Mouse (Mus musculus): Measurements from ENCODE around the gene Tmem129. TPM values are rescaled to one million over a fixed set of nuclear protein-coding genes. Genes with fewer than 3 reads are reported as not detected.

Gene Tmem129
- total RNA-seq, 1 experiment = 15.0 TPM

GRCm38 (mm10) chr5:33658664-33659050, 441 bp upstream of the Tmem129 start:
- Histone ChIP-seq H3K4me1 (ENCODE audit: control insufficient read depth in 2 of 2, insufficient read depth in 2 of 2, low read length in 2 of 2, poor library complexity in 1 of 2) (peaks cover 0 to 2% of the 10 kb centered on the region in 2 experiments; a peak in 1 of 4 replicates), H3K27ac (ENCODE audit: insufficient read depth, low read depth, low read length, poor library complexity, severe bottlenecking) (peak overlapping the region; percentile 70), H3K9me3 (ENCODE audit: control insufficient read depth, insufficient read depth, low read depth, low read length) (no peaks in the 10 kb centered on the region), H3K36me3 (ENCODE audit: control insufficient read depth, insufficient read depth, low read length, poor library complexity, severe bottlenecking) (peaks cover 15% of the 10 kb centered on the region), H3K9ac (ENCODE audit: insufficient read depth, low read depth, low read length, poor library complexity, severe bottlenecking) (peak overlapping the region; percentile 95), H3K4me3 (ENCODE audit: insufficient read depth in 1 of 2, low read depth in 1 of 2, low read length in 2 of 2, poor library complexity in 1 of 2, severe bottlenecking in 1 of 2) (peak overlapping the region; percentile 77 to 79)
- in situ Hi-C loops (cut with MboI; ENCODE audit: low sequenced_read_pairs in 2 of 2, unreplicated experiment in 2 of 2) = no loop called here
- TF ChIP-seq CHD2 (IDR thresholded peaks at IDR 0.05; ENCODE audit: low read depth, low read length) (no peak), ZNF384 (IDR thresholded peaks at IDR 0.05; ENCODE audit: low read depth, low read length) (no peak), ZC3H11A (IDR thresholded peaks at IDR 0.05; ENCODE audit: borderline replicate concordance, low read depth, low read length) (no peak), MAFK (IDR thresholded peaks at IDR 0.05; ENCODE audit: insufficient read depth, low read depth, low read length) (no peak), HCFC1 (IDR thresholded peaks at IDR 0.05; ENCODE audit: borderline replicate concordance, insufficient read depth, low read length) (no peak)
- no peak for DNase-seq (ENCODE audit: low read depth, low spot score)

DNA sequence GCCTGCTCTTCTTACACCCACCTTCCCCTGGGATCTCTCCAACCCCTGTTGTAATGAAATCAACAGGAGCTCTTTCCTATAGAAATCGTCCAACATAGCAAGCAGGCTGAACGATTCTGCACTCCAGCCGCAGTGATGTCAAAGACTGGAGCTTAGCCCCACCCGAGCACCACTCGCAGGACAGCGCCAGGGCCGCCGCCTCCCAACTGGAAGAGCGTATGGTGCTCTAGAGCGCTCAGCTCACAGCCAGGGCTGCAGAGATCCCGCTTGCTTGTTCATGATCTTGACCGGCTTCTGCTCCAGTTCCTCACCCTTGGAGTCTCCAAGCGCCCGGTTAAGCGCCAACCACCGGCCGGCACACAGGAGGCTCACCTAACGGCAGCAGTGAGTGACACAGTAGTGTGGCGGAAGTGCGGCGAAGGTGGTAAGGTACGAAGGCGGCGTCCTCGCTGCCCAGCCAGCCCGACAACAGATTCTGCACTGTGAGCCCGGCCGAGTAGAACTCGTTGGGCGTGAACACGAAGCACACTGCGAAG, 897 bp downstream of the Tmem129 start:
- in situ Hi-C loops (cut with MboI; ENCODE audit: low sequenced_read_pairs in 2 of 2, unreplicated experiment in 2 of 2) = no loop called here
- Histone ChIP-seq H3K4me1 (ENCODE audit: control insufficient read depth in 2 of 2, insufficient read depth in 2 of 2, low read length in 2 of 2, poor library complexity in 1 of 2) (peaks cover 0 to 2% of the 10 kb centered on the region in 2 experiments; a peak in 1 of 4 replicates), H3K9ac (ENCODE audit: insufficient read depth, low read depth, low read length, poor library complexity, severe bottlenecking) (peak overlapping the region; percentile 73), H3K27ac (ENCODE audit: insufficient read depth, low read depth, low read length, poor library complexity, severe bottlenecking) (no peak overlapping the region), H3K9me3 (ENCODE audit: control insufficient read depth, insufficient read depth, low read depth, low read length) (no peaks in the 10 kb centered on the region), H3K4me3 (ENCODE audit: insufficient read depth in 1 of 2, low read depth in 1 of 2, low read length in 2 of 2, poor library complexity in 1 of 2, severe bottlenecking in 1 of 2) (peak overlapping the region; percentile 77 to 79), H3K36me3 (ENCODE audit: control insufficient read depth, insufficient read depth, low read length, poor library complexity, severe bottlenecking) (peaks cover 12% of the 10 kb centered on the region)
- TF ChIP-seq ZC3H11A (IDR thresholded peaks at IDR 0.05; ENCODE audit: borderline replicate concordance, low read depth, low read length) = no peak
- TF ChIP-seq CHD2 (IDR thresholded peaks at IDR 0.05; ENCODE audit: low read depth, low read length) = no peak
- TF ChIP-seq ZNF384 (IDR thresholded peaks at IDR 0.05; ENCODE audit: low read depth, low read length) = no peak
- no peak for TF ChIP-seq HCFC1 (IDR thresholded peaks at IDR 0.05; ENCODE audit: borderline replicate concordance, insufficient read depth, low read length)
- no peak for TF ChIP-seq MAFK (IDR thresholded peaks at IDR 0.05; ENCODE audit: insufficient read depth, low read depth, low read length)
- DNase-seq (ENCODE audit: low read depth, low spot score) = no peak

GRCm38 (mm10) chr5:33656739-33657138, 1.5 kb downstream of the Tmem129 start:
- TF ChIP-seq CHD2 (IDR thresholded peaks at IDR 0.05; ENCODE audit: low read depth, low read length) = no peak
- no peak for TF ChIP-seq ZC3H11A (IDR thresholded peaks at IDR 0.05; ENCODE audit: borderline replicate concordance, low read depth, low read length)
- Histone ChIP-seq H3K9me3 (ENCODE audit: control insufficient read depth, insufficient read depth, low read depth, low read length) (no peaks in the 10 kb centered on the region), H3K27ac (ENCODE audit: insufficient read depth, low read depth, low read length, poor library complexity, severe bottlenecking) (no peak overlapping the region), H3K9ac (ENCODE audit: insufficient read depth, low read depth, low read length, poor library complexity, severe bottlenecking) (peak overlapping the region; percentile 73), H3K4me1 (ENCODE audit: control insufficient read depth in 2 of 2, insufficient read depth in 2 of 2, low read length in 2 of 2, poor library complexity in 1 of 2) (peaks cover 0 to 2% of the 10 kb centered on the region in 2 experiments; a peak in 1 of 4 replicates), H3K4me3 (ENCODE audit: insufficient read depth in 1 of 2, low read depth in 1 of 2, low read length in 2 of 2, poor library complexity in 1 of 2, severe bottlenecking in 1 of 2) (peak overlapping the region; percentile 77 to 79), H3K36me3 (ENCODE audit: control insufficient read depth, insufficient read depth, low read length, poor library complexity, severe bottlenecking) (peaks cover 11% of the 10 kb centered on the region)
- in situ Hi-C loops (cut with MboI; ENCODE audit: low sequenced_read_pairs in 2 of 2, unreplicated experiment in 2 of 2) = no loop called here
- no peak for DNase-seq (ENCODE audit: low read depth, low spot score)

DNA sequence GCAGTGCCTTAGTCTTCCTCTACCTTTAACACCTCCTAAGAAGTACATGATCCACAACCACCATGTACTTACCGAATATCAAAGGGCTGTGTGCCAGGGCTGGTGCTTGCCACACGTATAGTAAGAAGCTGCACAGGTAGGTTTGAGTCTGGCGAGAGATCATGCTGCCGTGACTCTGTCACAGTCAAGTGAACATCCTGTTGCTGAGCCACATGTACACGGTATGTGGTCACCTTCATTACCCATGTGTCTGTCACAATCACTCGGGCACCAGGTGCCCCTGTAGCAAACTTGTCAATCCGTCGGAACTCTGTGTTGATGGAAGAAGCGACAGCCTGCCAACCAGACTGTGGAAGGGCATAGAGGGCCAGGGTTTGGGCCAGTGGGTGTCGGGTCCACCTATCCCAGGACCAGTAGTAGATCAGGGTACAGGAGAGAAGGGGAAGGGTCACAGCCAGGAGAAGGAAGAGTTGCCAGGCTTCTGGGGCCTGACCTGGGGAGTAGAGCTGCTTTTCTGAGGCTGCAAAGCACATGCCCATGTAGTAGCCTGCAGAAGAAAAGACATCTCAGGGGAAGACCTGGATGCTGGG, 2.9 kb downstream of the Tmem129 start:
- in situ Hi-C loops (cut with MboI; ENCODE audit: low sequenced_read_pairs in 2 of 2, unreplicated experiment in 2 of 2) = no loop called here
- no peak for TF ChIP-seq ZNF384 (IDR thresholded peaks at IDR 0.05; ENCODE audit: low read depth, low read length)
- TF ChIP-seq ZC3H11A (IDR thresholded peaks at IDR 0.05; ENCODE audit: borderline replicate concordance, low read depth, low read length) = no peak
- no peak for TF ChIP-seq CHD2 (IDR thresholded peaks at IDR 0.05; ENCODE audit: low read depth, low read length)
- TF ChIP-seq HCFC1 (IDR thresholded peaks at IDR 0.05; ENCODE audit: borderline replicate concordance, insufficient read depth, low read length) = no peak
- no peak for TF ChIP-seq MAFK (IDR thresholded peaks at IDR 0.05; ENCODE audit: insufficient read depth, low read depth, low read length)
- no peak for DNase-seq (ENCODE audit: low read depth, low spot score)
- Histone ChIP-seq H3K9ac (ENCODE audit: insufficient read depth, low read depth, low read length, poor library complexity, severe bottlenecking) (no peak overlapping the region), H3K27ac (ENCODE audit: insufficient read depth, low read depth, low read length, poor library complexity, severe bottlenecking) (no peak overlapping the region), H3K9me3 (ENCODE audit: control insufficient read depth, insufficient read depth, low read depth, low read length) (no peaks in the 10 kb centered on the region), H3K4me1 (ENCODE audit: control insufficient read depth in 2 of 2, insufficient read depth in 2 of 2, low read length in 2 of 2, poor library complexity in 1 of 2) (peaks cover 0 to 2% of the 10 kb centered on the region in 2 experiments; a peak in 1 of 4 replicates), H3K36me3 (ENCODE audit: control insufficient read depth, insufficient read depth, low read length, poor library complexity, severe bottlenecking) (peaks cover 7% of the 10 kb centered on the region), H3K4me3 (ENCODE audit: insufficient read depth in 1 of 2, low read depth in 1 of 2, low read length in 2 of 2, poor library complexity in 1 of 2, severe bottlenecking in 1 of 2) (no peak overlapping the region)
